Mouse (Mus musculus) mouse embryonic stem cell (cell line): Measurements from ENCODE around the gene Smad3.

Source experiments
- in situ Hi-C, 2 experiments: fragments of 300-500 bp; cut with MboI; formaldehyde crosslinking; loops; 1 replicate in 1 of 2; 3 replicates in 1 of 2; pipeline ENCODE4 v1.14.3; 2019 to 2020; ENCODE audit warnings: low sequenced_read_pairs in 2 of 2, low pct_unique_long_range_greater_than_20kb in 1 of 2, mixed read lengths in 1 of 2; ENCODE audit not compliant: unreplicated experiment in 1 of 2

Gene Smad3

GRCm38 (mm10) chr9:63690511-63690910 lies 67.3 kb downstream of the Smad3 start:
- in situ Hi-C loops = no loop called here

GRCm38 (mm10) chr9:63687413-63688015 lies 70.3 kb downstream of the Smad3 start:
- in situ Hi-C loops = no loop called here

- in situ Hi-C loops = no loop called here
Measured at GRCm38 (mm10) chr9:63685352-63685751, 72.4 kb downstream of the Smad3 start.

- in situ Hi-C loops = no loop called here
Measured at GRCm38 (mm10) chr9:63684277-63684676, 73.5 kb downstream of the Smad3 start.

- in situ Hi-C loops = no loop called here
Measured at GRCm38 (mm10) chr9:63682943-63683342, 74.9 kb downstream of the Smad3 start.

GRCm38 (mm10) chr9:63682301-63682700 lies 75.5 kb downstream of the Smad3 start:
- in situ Hi-C loops = no loop called here

- in situ Hi-C loops = no loop called here
Measured at GRCm38 (mm10) chr9:63678076-63678475, 79.7 kb downstream of the Smad3 start.

GRCm38 (mm10) chr9:63677621-63678020 lies 80.2 kb downstream of the Smad3 start:
- in situ Hi-C loops = no loop called here

GRCm38 (mm10) chr9:63674613-63675012 lies 83.2 kb downstream of the Smad3 start:
- in situ Hi-C loops = no loop called here

- in situ Hi-C loops = no loop called here
Measured at GRCm38 (mm10) chr9:63673494-63673805, 84.3 kb downstream of the Smad3 start.

GRCm38 (mm10) chr9:63672797-63673493 lies 84.8 kb downstream of the Smad3 start:
- in situ Hi-C loops = no loop called here

- in situ Hi-C loops = no loop called here
Measured at GRCm38 (mm10) chr9:63669816-63670215, 88.0 kb downstream of the Smad3 start.

GRCm38 (mm10) chr9:63668621-63669020 lies 89.2 kb downstream of the Smad3 start:
- in situ Hi-C loops = no loop called here

- in situ Hi-C loops = no loop called here
Measured at GRCm38 (mm10) chr9:63667373-63667724, 90.4 kb downstream of the Smad3 start.

GRCm38 (mm10) chr9:63666612-63667372 lies 91.0 kb downstream of the Smad3 start:
- in situ Hi-C loops = no loop called here

- in situ Hi-C loops = no loop called here
Measured at GRCm38 (mm10) chr9:63664792-63665646, 92.8 kb downstream of the Smad3 start.

- in situ Hi-C loops = no loop called here
Measured at GRCm38 (mm10) chr9:63664300-63664745, 93.5 kb downstream of the Smad3 start.

GRCm38 (mm10) chr9:63663222-63663621 lies 94.6 kb downstream of the Smad3 start:
- in situ Hi-C loops = no loop called here

GRCm38 (mm10) chr9:63662759-63663158 lies 95.0 kb downstream of the Smad3 start:
- in situ Hi-C loops = no loop called here
